Mouse (Mus musculus) myocyte (in vitro differentiated cells): ENCODE measurements around the gene Aida. TPM values are rescaled to one million over a fixed set of nuclear protein-coding genes. Genes with fewer than 3 reads are reported as not detected.

Experiments used
- H3K27me3 ChIP-seq: one replicate; pipeline ENCODE4 v1.6.1; 2011; ENCODE audit not compliant: control insufficient read depth, insufficient read depth, insufficient read length
- H3K36me3 ChIP-seq: one replicate; pipeline ENCODE4 v1.6.1; 2011; ENCODE audit not compliant: control insufficient read depth, insufficient read depth
- H3K4me2 ChIP-seq: one replicate; pipeline ENCODE4 v1.6.1; 2011; ENCODE audit warnings: low read depth, control low read depth
- H3K4me3 ChIP-seq: one replicate; pipeline ENCODE4 v1.5.1; 2011; ENCODE audit warnings: mild to moderate bottlenecking, control low read depth, moderate library complexity
- H3K79me2 ChIP-seq: one replicate; pipeline ENCODE4 v1.6.1; 2011; ENCODE audit not compliant: control insufficient read depth, insufficient read depth
- H3ac ChIP-seq: one replicate; pipeline ENCODE4 v1.6.1; 2011; ENCODE audit not compliant: control insufficient read depth, insufficient read length
- CEBPB ChIP-seq: IDR thresholded peaks from 2 replicates; pipeline ENCODE4 v1.6.1; 2011; ENCODE audit warnings: mild to moderate bottlenecking, moderate library complexity; ENCODE audit not compliant: poor library complexity, insufficient read depth, severe bottlenecking
- E2F4 ChIP-seq: IDR thresholded peaks from one replicate; pipeline ENCODE4 v1.6.1; 2011; ENCODE audit warnings: mild to moderate bottlenecking, control low read depth, moderate library complexity; ENCODE audit not compliant: insufficient read depth
- MAX ChIP-seq: IDR thresholded peaks from one replicate; pipeline ENCODE4 v1.6.1; 2011; ENCODE audit warnings: low read depth, mild to moderate bottlenecking, control low read depth
- MYOD1 ChIP-seq, 3 experiments: IDR thresholded peaks; one replicate each; pipeline ENCODE4 v1.6.1; 2011; ENCODE audit warnings: control low read depth in 2 of 3, low read depth in 2 of 3, mild to moderate bottlenecking in 2 of 3, moderate library complexity in 1 of 3; ENCODE audit not compliant: insufficient read length in 2 of 3, control insufficient read depth in 1 of 3
- MYOG ChIP-seq, 3 experiments: IDR thresholded peaks; one replicate each; pipeline ENCODE4 v1.6.1; 2011; ENCODE audit warnings: control low read depth in 2 of 3, low read depth in 2 of 3, mild to moderate bottlenecking in 2 of 3; ENCODE audit not compliant: insufficient read length in 2 of 3, control insufficient read depth in 1 of 3, insufficient read depth in 1 of 3
- POLR2A ChIP-seq: IDR thresholded peaks from one replicate; pipeline ENCODE4 v1.6.1; 2011; ENCODE audit warnings: low read depth, mild to moderate bottlenecking, control low read depth, moderate library complexity; ENCODE audit not compliant: insufficient read length
- POLR2AphosphoS2 ChIP-seq: IDR thresholded peaks from one replicate; pipeline ENCODE4 v1.6.1; 2011; ENCODE audit warnings: low read depth, control low read depth; ENCODE audit not compliant: insufficient read length
- REST ChIP-seq: IDR thresholded peaks from one replicate; pipeline ENCODE4 v1.6.1; 2011; ENCODE audit warnings: mild to moderate bottlenecking, control low read depth, moderate library complexity; ENCODE audit not compliant: insufficient read depth, insufficient read length
- SRF ChIP-seq: IDR thresholded peaks from one replicate; pipeline ENCODE4 v1.6.1; 2011; ENCODE audit warnings: low read depth; ENCODE audit not compliant: control insufficient read depth, insufficient read length
- TCF12 ChIP-seq: IDR thresholded peaks from one replicate; pipeline ENCODE4 v1.6.1; 2011; ENCODE audit warnings: mild to moderate bottlenecking, control low read depth; ENCODE audit not compliant: poor library complexity, insufficient read depth, severe bottlenecking
- TCF3 ChIP-seq: IDR thresholded peaks from one replicate; pipeline ENCODE4 v1.6.1; 2011; ENCODE audit warnings: low read depth, control low read depth; ENCODE audit not compliant: insufficient read length
- USF1 ChIP-seq: IDR thresholded peaks from one replicate; pipeline ENCODE4 v1.6.1; 2011; ENCODE audit warnings: low read depth, mild to moderate bottlenecking, control low read depth, moderate library complexity
- polyA plus RNA-seq: library from polyadenylated mRNA; unstranded; fragments of >200 nt; fragmentation: generic; extraction: Trizol; gene quantifications from one replicate; pipeline ENCODE4 v1.2.1, GENCODE M21; 2012; ENCODE audit warnings: missing spikeins

Aida gene
- 28.3 TPM for polyA plus RNA-seq

- H3ac ChIP-seq: peak within 1 kb of the TSS; percentile 26
- no peak for TF ChIP-seq TCF3
- no peak for TF ChIP-seq TCF12
- TF ChIP-seq POLR2AphosphoS2: no peak
- TF ChIP-seq CEBPB: no peak
- no peak for TF ChIP-seq MYOG (IDR thresholded peaks at IDR 0.05; ENCODE audit: control insufficient read depth in 1 of 3, insufficient read depth in 1 of 3, insufficient read length in 2 of 3, low read depth in 2 of 3)
- no peak for TF ChIP-seq POLR2A
- TF ChIP-seq SRF: no peak
- no peak for TF ChIP-seq MYOD1 (IDR thresholded peaks at IDR 0.05; ENCODE audit: control insufficient read depth in 1 of 3, insufficient read length in 2 of 3, low read depth in 2 of 3)
- no peak for TF ChIP-seq MAX
- no peak for TF ChIP-seq REST
- no peak for TF ChIP-seq E2F4
Observed at GRCm38 (mm10) chr1:183296465-183296864, at the start of gene Aida. Aida (plus strand) TSS chr1:183296590.

GRCm38 (mm10) chr1:183248144-183248543 lies 48.2 kb upstream of the Aida start:
- H3ac ChIP-seq: no peak overlapping the region
- H3K4me2 ChIP-seq: no peak overlapping the region
- TF ChIP-seq CEBPB: no peak
- TF ChIP-seq MAX: no peak
- no peak for TF ChIP-seq TCF3
- no peak for TF ChIP-seq POLR2AphosphoS2
- no peak for TF ChIP-seq MYOD1 (IDR thresholded peaks at IDR 0.05; ENCODE audit: control insufficient read depth in 1 of 3, insufficient read length in 2 of 3, low read depth in 2 of 3)
- TF ChIP-seq REST: no peak
- no peak for TF ChIP-seq SRF
- no peak for TF ChIP-seq MYOG (IDR thresholded peaks at IDR 0.05; ENCODE audit: control insufficient read depth in 1 of 3, insufficient read depth in 1 of 3, insufficient read length in 2 of 3, low read depth in 2 of 3)
- TF ChIP-seq TCF12: no peak
- no peak for TF ChIP-seq POLR2A
- TF ChIP-seq E2F4: no peak
- TF ChIP-seq USF1: no peak
- no peaks in the 10 kb centered on the region for H3K79me2 ChIP-seq
- H3K4me3 ChIP-seq: no peak overlapping the region
- no peaks in the 10 kb centered on the region for H3K36me3 ChIP-seq
- H3K27me3 ChIP-seq: peaks cover 10% of the 10 kb centered on the region

More at GRCm38 (mm10) chr1:183296465-183296864, at the start of gene Aida:
- peak within 1 kb of the TSS; percentile 40 for H3K4me3 ChIP-seq
- peaks cover 11% of the 10 kb centered on the region for H3K36me3 ChIP-seq
- H3K79me2 ChIP-seq: peaks cover 38% of the 10 kb centered on the region
- H3K4me2 ChIP-seq: peak within 1 kb of the TSS; percentile 51
- no peaks in the 10 kb centered on the region for H3K27me3 ChIP-seq

- Histone ChIP-seq H3K79me2 (no peaks in the 10 kb centered on the region), H3K27me3 (peaks cover 10% of the 10 kb centered on the region), H3K4me2 (no peak overlapping the region), H3K4me3 (no peak overlapping the region), H3K36me3 (no peaks in the 10 kb centered on the region), H3ac (no peak overlapping the region)
- TF ChIP-seq E2F4 (no peak), MAX (no peak), MYOG (IDR thresholded peaks at IDR 0.05; ENCODE audit: control insufficient read depth in 1 of 3, insufficient read depth in 1 of 3, insufficient read length in 2 of 3, low read depth in 2 of 3) (no peak), USF1 (no peak), MYOD1 (IDR thresholded peaks at IDR 0.05; ENCODE audit: control insufficient read depth in 1 of 3, insufficient read length in 2 of 3, low read depth in 2 of 3) (no peak), TCF3 (no peak), POLR2AphosphoS2 (no peak), SRF (no peak), TCF12 (no peak), CEBPB (no peak), REST (no peak), POLR2A (no peak)
Observed at GRCm38 (mm10) chr1:183250612-183251011, 45.8 kb upstream of the Aida start.

GRCm38 (mm10) chr1:183251818-183252217 lies 44.6 kb upstream of the Aida start:
- TF ChIP-seq REST (no peak), CEBPB (no peak), E2F4 (no peak), SRF (no peak), POLR2A (no peak), TCF3 (no peak), MAX (no peak), TCF12 (no peak), USF1 (no peak), POLR2AphosphoS2 (no peak), MYOG (IDR thresholded peaks at IDR 0.05; ENCODE audit: control insufficient read depth in 1 of 3, insufficient read depth in 1 of 3, insufficient read length in 2 of 3, low read depth in 2 of 3) (no peak)
- Histone ChIP-seq H3K4me2 (no peak overlapping the region), H3K79me2 (no peaks in the 10 kb centered on the region), H3K36me3 (no peaks in the 10 kb centered on the region), H3K4me3 (no peak overlapping the region), H3ac (no peak overlapping the region), H3K27me3 (peaks cover 6% of the 10 kb centered on the region)

GRCm38 (mm10) chr1:183252574-183252973 lies 43.8 kb upstream of the Aida start:
- Histone ChIP-seq H3K27me3 (peaks cover 6% of the 10 kb centered on the region), H3ac (no peak overlapping the region), H3K4me3 (no peak overlapping the region), H3K4me2 (no peak overlapping the region), H3K36me3 (no peaks in the 10 kb centered on the region), H3K79me2 (no peaks in the 10 kb centered on the region)
- no peak for TF ChIP-seq REST
- TF ChIP-seq MAX: no peak
- no peak for TF ChIP-seq TCF12
- TF ChIP-seq MYOD1 (IDR thresholded peaks at IDR 0.05; ENCODE audit: control insufficient read depth in 1 of 3, insufficient read length in 2 of 3, low read depth in 2 of 3): no peak
- TF ChIP-seq POLR2AphosphoS2: no peak
- TF ChIP-seq CEBPB: no peak
- no peak for TF ChIP-seq USF1
- TF ChIP-seq SRF: no peak
- no peak for TF ChIP-seq MYOG (IDR thresholded peaks at IDR 0.05; ENCODE audit: control insufficient read depth in 1 of 3, insufficient read depth in 1 of 3, insufficient read length in 2 of 3, low read depth in 2 of 3)
- no peak for TF ChIP-seq POLR2A
- no peak for TF ChIP-seq TCF3
- TF ChIP-seq E2F4: no peak
